Mouse (Mus musculus) heart, adult 8-10 months (tissue): ENCODE measurements around the gene Cntrob. TPM values are rescaled to one million over a fixed set of nuclear protein-coding genes. Genes with fewer than 3 reads are reported as not detected.

Experiments
- total RNA-seq, 4 experiments: library from RNA; stranded (reverse); gene quantifications; 2 replicates each; pipeline ENCODE4 v1.2.4; 2022

Gene Cntrob
- total RNA-seq, 4 experiments from 2014 or later, result 1.8 to 5.1 (median 2.6) TPM

Other genes with a start within 250 kb of the Cntrob start
- 10 to 100 TPM; 57.1 to 72.2 (median 68.6) TPM for gene Vamp2, start 235.3 kb downstream of the Cntrob start, total RNA-seq
- gene Per1, start 228.6 kb downstream of the Cntrob start, total RNA-seq, result 10 to 100 TPM; 33.3 to 81.2 (median 48.5) TPM
- under 1 TPM in 1 of 4 experiments, not detected in 3; 0.12 TPM for gene Hes7, start 203.4 kb downstream of the Cntrob start, total RNA-seq
- gene 9130213A22Rik, start 201.2 kb downstream of the Cntrob start, total RNA-seq, result under 1 TPM; 0.16 to 0.60 (median 0.38) TPM
- not detected for gene Aloxe3, start 197.9 kb downstream of the Cntrob start, total RNA-seq
- not detected for gene Alox12b, start 166.8 kb downstream of the Cntrob start, total RNA-seq
- 1 to 10 TPM in 3 of 4 experiments, under 1 TPM in 1; 0.89 to 1.8 (median 1.2) TPM for gene Alox8, start 125.9 kb downstream of the Cntrob start, total RNA-seq
- gene Gucy2e, start 86.7 kb downstream of the Cntrob start, total RNA-seq, result 1 to 10 TPM; 1.7 to 2.5 (median 2.1) TPM
- gene Trappc1, start 205 bp upstream of the Cntrob start, total RNA-seq, result 10 to 100 TPM; 46.5 to 50.6 (median 49.2) TPM
- gene Kcnab3, start 2.5 kb upstream of the Cntrob start, total RNA-seq, result under 1 TPM in 3 of 4 experiments, not detected in 1; 0.17 to 0.38 (median 0.27) TPM
- under 1 TPM; 0.34 to 0.44 (median 0.39) TPM for gene Rnf227, start 16.7 kb upstream of the Cntrob start, total RNA-seq
- 10 to 100 TPM; 16.7 to 20.4 (median 18.3) TPM for gene Chd3, start 45.6 kb upstream of the Cntrob start, total RNA-seq
- 100 to 1,000 TPM; 109 to 140 (median 120) TPM for gene Naa38, start 71.7 kb upstream of the Cntrob start, total RNA-seq
- 10 to 100 TPM; 33.3 to 39.8 (median 36.9) TPM for gene Cyb5d1, start 71.9 kb upstream of the Cntrob start, total RNA-seq
- gene Tmem88, start 74.5 kb upstream of the Cntrob start, total RNA-seq, result 10 to 100 TPM; 13.2 to 24.7 (median 19.5) TPM
- gene Kdm6b, start 89.9 kb upstream of the Cntrob start, total RNA-seq, result 10 to 100 TPM; 19.1 to 26.2 (median 22.3) TPM
- under 1 TPM; 0.22 to 0.66 (median 0.40) TPM for gene Dnah2, start 225.3 kb upstream of the Cntrob start, total RNA-seq
- 100 to 1,000 TPM; 105 to 137 (median 128) TPM for gene Efnb3, start 236.4 kb upstream of the Cntrob start, total RNA-seq